Mouse (Mus musculus): ENCODE measurements around the gene Olfr735.

Olfr735 gene

DNA sequence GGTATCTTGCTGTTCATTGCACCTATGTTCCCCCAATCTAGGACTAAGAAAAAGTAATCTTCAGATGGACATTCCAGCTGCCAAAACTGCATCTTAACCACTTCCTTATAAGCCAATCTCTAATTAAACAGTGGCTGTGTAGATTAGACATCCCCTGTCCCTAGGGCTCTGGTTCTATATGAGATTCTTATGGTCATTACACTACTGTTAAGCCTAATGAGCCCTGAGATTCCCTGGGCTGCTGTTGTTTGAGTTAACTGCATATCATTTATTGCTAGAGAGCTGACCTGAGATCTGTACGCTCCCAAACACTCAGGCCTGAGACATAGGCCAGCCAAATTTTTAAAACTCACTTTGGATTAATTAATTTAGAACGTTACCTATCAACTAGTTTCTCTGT lies at the start of gene Olfr735:
Gene Olfr735, minus strand, starts transcription at position 77 of the 400 bp plus-strand sequence.
- DNase-seq: no peak

DNA sequence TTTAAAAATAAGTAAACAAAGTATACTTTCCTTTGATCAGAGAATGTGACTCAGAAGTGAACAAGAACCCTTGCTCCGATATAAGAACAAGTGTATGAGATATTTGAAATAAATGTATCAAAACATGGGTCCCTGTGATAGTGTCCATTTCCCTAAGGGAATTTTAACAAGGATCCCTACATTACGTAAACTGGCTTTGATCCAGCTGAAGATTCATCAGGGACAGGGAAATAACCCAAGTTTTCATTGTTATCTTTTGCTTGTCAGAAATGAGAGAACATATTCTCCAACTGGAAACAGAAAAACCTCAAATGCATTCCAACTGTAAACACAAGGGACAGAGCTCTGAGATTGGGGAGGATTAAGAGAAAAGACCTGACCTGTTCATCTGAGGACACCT lies 32.2 kb upstream of the Olfr735 start, which contains the start of gene Olfr736:
Gene Olfr736, plus strand, starts transcription at position 301 of the 400 bp plus-strand sequence.
- no peak for DNase-seq

DNA sequence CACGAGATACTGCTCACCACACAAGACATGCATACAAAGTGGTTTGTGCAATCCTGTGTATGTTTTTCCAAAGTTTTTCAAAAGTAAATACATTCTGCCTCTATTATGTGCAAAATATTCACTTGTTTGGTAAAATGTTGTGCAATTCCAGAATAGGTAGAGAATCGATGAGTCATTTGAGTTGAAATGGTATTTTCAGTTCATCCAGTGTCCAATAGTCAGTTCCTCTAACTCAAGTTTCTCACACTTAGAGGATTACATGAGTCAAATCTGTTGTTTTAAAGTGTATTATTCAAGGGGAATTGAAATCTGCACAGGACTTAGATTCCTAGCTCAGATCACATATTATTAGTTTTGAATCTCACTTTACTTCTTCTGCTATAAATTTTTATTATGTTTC lies 14.9 kb upstream of the Olfr735 start:
- no peak for DNase-seq

DNA sequence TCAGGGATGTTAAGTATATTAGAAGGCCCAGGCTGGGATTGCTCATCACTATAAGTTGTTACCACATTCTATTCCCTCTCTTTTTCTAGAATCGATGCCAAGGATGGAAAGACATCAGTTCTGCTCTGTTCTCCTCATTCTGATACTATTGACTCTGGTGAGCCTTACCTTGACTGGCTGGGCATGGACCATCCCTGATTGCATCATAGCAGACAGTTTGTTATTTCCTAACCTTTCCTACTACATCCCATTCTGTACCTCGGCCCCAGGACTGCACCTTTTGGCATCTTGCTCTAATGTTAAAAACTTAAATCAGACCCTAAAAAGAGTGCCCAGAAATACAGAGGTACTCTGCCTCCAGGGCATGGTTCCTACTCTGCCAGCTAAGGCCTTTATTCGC lies 11.8 kb upstream of the Olfr735 start:
- DNase-seq: no peak

DNA sequence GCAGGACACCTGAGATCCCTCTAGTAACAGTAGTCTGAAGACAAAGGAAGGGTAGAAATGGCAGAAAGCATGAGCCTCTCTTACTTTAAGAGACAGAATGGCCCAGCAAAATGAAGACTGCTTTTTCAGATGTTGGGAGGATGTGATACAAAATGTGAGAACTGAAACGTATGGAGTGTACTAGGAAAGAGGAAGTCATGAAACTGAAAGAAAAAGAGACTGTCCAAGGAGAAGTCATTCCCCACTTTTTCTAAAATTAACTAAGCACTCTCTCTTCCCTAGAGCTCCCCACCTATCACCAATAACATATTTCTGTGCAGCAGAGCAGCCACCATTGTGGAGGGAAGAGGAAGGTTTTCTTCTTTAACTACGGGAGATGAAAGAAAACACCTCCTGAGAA lies 8.9 kb upstream of the Olfr735 start, which contains the start of gene Tlr11:
Gene Tlr11, plus strand, starts transcription at position 322 of the 400 bp plus-strand sequence.
- no peak for DNase-seq

DNA sequence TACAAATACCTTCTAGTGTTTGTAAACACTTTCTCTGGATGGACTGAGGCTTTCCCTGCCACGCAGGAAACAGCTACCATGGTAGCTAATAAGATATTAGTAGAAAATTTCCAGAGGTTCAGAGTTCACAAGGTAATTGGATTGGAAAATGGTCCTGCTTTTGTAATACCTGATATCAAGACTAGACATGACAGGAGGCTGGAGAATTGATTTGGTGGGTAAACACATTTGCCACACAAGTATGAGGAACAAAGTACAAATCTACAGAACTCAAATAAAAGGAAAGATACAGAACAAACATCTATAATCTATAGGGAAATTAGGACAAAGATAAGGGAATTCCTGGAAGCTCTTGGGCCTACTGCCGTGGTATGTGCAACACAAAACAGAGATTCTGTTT lies 8.1 kb upstream of the Olfr735 start:
- DNase-seq: no peak

DNA sequence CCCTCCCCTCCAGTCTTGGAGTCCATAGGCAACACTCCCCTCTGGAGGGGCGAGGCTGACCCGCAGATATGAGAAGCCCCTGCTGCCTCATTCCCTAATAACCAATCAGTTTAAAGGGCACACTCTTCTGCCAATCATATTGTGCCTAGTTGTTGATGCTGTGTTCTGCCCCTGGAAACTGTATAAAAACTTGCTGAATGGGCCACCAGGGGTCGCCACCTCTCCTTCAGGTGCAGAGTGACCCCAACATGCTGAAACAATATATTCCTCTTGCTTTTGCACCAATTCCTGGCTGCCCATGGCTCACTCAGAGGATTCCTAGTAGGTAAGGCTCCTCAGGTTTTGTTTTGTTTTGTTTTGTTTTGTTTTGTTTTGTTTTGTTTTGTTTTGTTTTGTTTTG lies 3.8 kb upstream of the Olfr735 start:
- DNase-seq: peak; percentile 29

DNA sequence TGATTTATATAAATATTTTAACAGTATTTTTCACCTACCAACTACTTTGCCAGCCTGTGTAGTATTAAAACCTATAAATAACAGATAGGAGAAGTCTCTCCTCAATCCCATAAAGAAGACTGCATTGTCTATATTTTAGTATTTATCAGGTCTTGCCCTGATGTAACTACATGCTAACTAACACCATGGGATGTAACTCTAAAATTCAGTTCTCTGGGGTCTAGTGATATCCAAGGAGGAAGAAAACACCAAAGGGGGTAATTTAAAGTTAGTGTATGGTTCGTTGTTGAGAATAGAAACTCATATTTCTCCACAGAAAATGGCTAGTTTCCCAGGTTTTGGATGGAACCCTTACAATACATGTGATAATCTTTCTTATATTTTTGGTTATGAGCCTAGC lies 22.0 kb downstream of the Olfr735 start, which contains the start of gene Olfr734:
Gene Olfr734, minus strand, starts transcription at position 101 of the 400 bp plus-strand sequence.
- DNase-seq: no peak

DNA sequence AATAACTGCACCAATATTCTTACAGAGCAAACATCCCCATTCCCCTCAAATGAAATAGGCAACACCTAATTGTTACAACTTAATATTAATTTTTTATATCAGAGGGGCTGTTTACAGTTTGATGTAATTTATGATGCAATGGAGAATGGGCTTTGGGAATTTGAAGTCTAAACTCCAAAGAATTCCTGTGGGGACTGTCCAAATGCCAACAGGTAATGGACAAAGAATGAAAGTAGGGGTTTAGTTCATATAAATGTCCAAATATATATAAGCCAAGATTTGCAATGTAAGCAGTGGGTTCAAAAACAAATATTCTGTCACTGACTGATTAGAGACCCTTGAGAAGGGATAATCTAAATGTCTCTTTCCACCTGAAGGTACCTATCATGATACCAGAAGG lies 47.2 kb downstream of the Olfr735 start, which contains the start of gene Olfr733:
Gene Olfr733, minus strand, starts transcription at position 101 of the 400 bp plus-strand sequence.
- no peak for DNase-seq

Measured in kidney, adult 9 months (tissue).